Mouse (Mus musculus): ENCODE results near the gene Il17d. TPM values are rescaled to one million over a fixed set of nuclear protein-coding genes. Genes with fewer than 3 reads are reported as not detected.

The Il17d gene
- polyA plus RNA-seq (2014; fragmentation: Nextera tagmentation; extraction: Ambion mirVana), result 1.1 and 1.3 TPM in 2 replicates

- no peaks in the 10 kb centered on the region for H3K36me3 ChIP-seq (ENCODE audit: control insufficient read depth, insufficient read depth, low read length)
- peaks cover 24% of the 10 kb centered on the region for H3K27me3 ChIP-seq (ENCODE audit: control insufficient read depth, insufficient read depth, low read length)
- no peak within 1 kb of the TSS for H3K27ac ChIP-seq (ENCODE audit: low read depth, low read length)
- H3K4me3 ChIP-seq (ENCODE audit: low read depth, low read length), result peak within 1 kb of the TSS; percentile 78
- no peaks in the 10 kb centered on the region for H3K9me3 ChIP-seq (ENCODE audit: control insufficient read depth, low read length)
- 0 out of 2 replicates have a peak, but pooled peaks cover 3% of the 10 kb centered on the region for H3K4me1 ChIP-seq (replicated peaks; ENCODE audit: control insufficient read depth, insufficient read depth, low read length)
- peak within 1 kb of the TSS; percentile 68 for H3K9ac ChIP-seq (ENCODE audit: low read length)
- DNase-seq (ENCODE audit: low spot score) (peak; percentile 73), ATAC-seq (replicated peaks; ENCODE audit: low FRiP score) (peak; percentile 47)
- peak within 1 kb of the TSS; percentile 85 for H3K4me2 ChIP-seq (ENCODE audit: low read depth, low read length, severe bottlenecking)
- under 1% methylated on average over 53 of the region's 104 CpGs for WGBS
Observed at GRCm38 (mm10) chr14:57524671-57525387, at the start of gene Il17d. Gene Il17d, plus strand, starts transcription at chr14:57524777.

GRCm38 (mm10) chr14:57475057-57475456 is 49.5 kb upstream of the Il17d start:
- no peak overlapping the region for H3K27ac ChIP-seq (ENCODE audit: low read depth, low read length)
- 90% methylated on average over 2 of the region's 2 CpGs for WGBS
- no peak overlapping the region for H3K9ac ChIP-seq (ENCODE audit: low read length)
- no peaks in the 10 kb centered on the region for H3K36me3 ChIP-seq (ENCODE audit: control insufficient read depth, insufficient read depth, low read length)
- H3K4me3 ChIP-seq (ENCODE audit: low read depth, low read length), result no peak overlapping the region
- H3K27me3 ChIP-seq (ENCODE audit: control insufficient read depth, insufficient read depth, low read length), result no peaks in the 10 kb centered on the region
- no peaks in the 10 kb centered on the region for H3K9me3 ChIP-seq (ENCODE audit: control insufficient read depth, low read length)
- DNase-seq (ENCODE audit: low spot score) (no peak), ATAC-seq (replicated peaks; ENCODE audit: low FRiP score) (no peak)
- H3K4me2 ChIP-seq (ENCODE audit: low read depth, low read length, severe bottlenecking), result no peak overlapping the region
- no peaks in the 10 kb centered on the region for H3K4me1 ChIP-seq (replicated peaks; ENCODE audit: control insufficient read depth, insufficient read depth, low read length)

- H3K4me1 ChIP-seq (replicated peaks; ENCODE audit: control insufficient read depth, insufficient read depth, low read length), result no peaks in the 10 kb centered on the region
- 90% methylated on average over 2 of the region's 2 CpGs for WGBS
- no peak overlapping the region for H3K4me2 ChIP-seq (ENCODE audit: low read depth, low read length, severe bottlenecking)
- ATAC-seq (replicated peaks; ENCODE audit: low FRiP score) (no peak), DNase-seq (ENCODE audit: low spot score) (no peak)
- no peaks in the 10 kb centered on the region for H3K9me3 ChIP-seq (ENCODE audit: control insufficient read depth, low read length)
- no peak overlapping the region for H3K9ac ChIP-seq (ENCODE audit: low read length)
- no peaks in the 10 kb centered on the region for H3K36me3 ChIP-seq (ENCODE audit: control insufficient read depth, insufficient read depth, low read length)
- H3K27ac ChIP-seq (ENCODE audit: low read depth, low read length), result no peak overlapping the region
- no peaks in the 10 kb centered on the region for H3K27me3 ChIP-seq (ENCODE audit: control insufficient read depth, insufficient read depth, low read length)
- no peak overlapping the region for H3K4me3 ChIP-seq (ENCODE audit: low read depth, low read length)
Observed at GRCm38 (mm10) chr14:57482262-57482661, 42.3 kb upstream of the Il17d start.

GRCm38 (mm10) chr14:57484183-57484582 is 40.4 kb upstream of the Il17d start:
- WGBS, result 94% methylated on average over 6 of the region's 6 CpGs
- ATAC-seq (replicated peaks; ENCODE audit: low FRiP score), result no peak
- no peak for DNase-seq (ENCODE audit: low spot score)

GRCm38 (mm10) chr14:57489696-57490095 is 34.9 kb upstream of the Il17d start:
- WGBS, result 94% methylated on average over 3 of the region's 3 CpGs
- Histone ChIP-seq H3K27me3 (ENCODE audit: control insufficient read depth, insufficient read depth, low read length) (no peaks in the 10 kb centered on the region), H3K4me2 (ENCODE audit: low read depth, low read length, severe bottlenecking) (no peak overlapping the region)

More at GRCm38 (mm10) chr14:57484183-57484582, 40.4 kb upstream of the Il17d start:
- Histone ChIP-seq H3K4me1 (replicated peaks; ENCODE audit: control insufficient read depth, insufficient read depth, low read length) (no peaks in the 10 kb centered on the region), H3K27me3 (ENCODE audit: control insufficient read depth, insufficient read depth, low read length) (no peaks in the 10 kb centered on the region), H3K9me3 (ENCODE audit: control insufficient read depth, low read length) (no peaks in the 10 kb centered on the region), H3K4me3 (ENCODE audit: low read depth, low read length) (no peak overlapping the region), H3K4me2 (ENCODE audit: low read depth, low read length, severe bottlenecking) (no peak overlapping the region), H3K27ac (ENCODE audit: low read depth, low read length) (no peak overlapping the region), H3K9ac (ENCODE audit: low read length) (no peak overlapping the region), H3K36me3 (ENCODE audit: control insufficient read depth, insufficient read depth, low read length) (no peaks in the 10 kb centered on the region)

GRCm38 (mm10) chr14:57493840-57494239 is 30.7 kb upstream of the Il17d start:
- Histone ChIP-seq H3K9ac (ENCODE audit: low read length) (no peak overlapping the region), H3K4me1 (replicated peaks; ENCODE audit: control insufficient read depth, insufficient read depth, low read length) (no peaks in the 10 kb centered on the region), H3K36me3 (ENCODE audit: control insufficient read depth, insufficient read depth, low read length) (no peaks in the 10 kb centered on the region), H3K9me3 (ENCODE audit: control insufficient read depth, low read length) (no peaks in the 10 kb centered on the region), H3K4me3 (ENCODE audit: low read depth, low read length) (no peak overlapping the region), H3K4me2 (ENCODE audit: low read depth, low read length, severe bottlenecking) (no peak overlapping the region), H3K27ac (ENCODE audit: low read depth, low read length) (no peak overlapping the region), H3K27me3 (ENCODE audit: control insufficient read depth, insufficient read depth, low read length) (no peaks in the 10 kb centered on the region)
- WGBS, result 93% methylated on average over 2 of the region's 2 CpGs
- ATAC-seq (replicated peaks; ENCODE audit: low FRiP score) (no peak), DNase-seq (ENCODE audit: low spot score) (no peak)

More at GRCm38 (mm10) chr14:57489696-57490095, 34.9 kb upstream of the Il17d start:
- no peaks in the 10 kb centered on the region for H3K36me3 ChIP-seq (ENCODE audit: control insufficient read depth, insufficient read depth, low read length)
- DNase-seq (ENCODE audit: low spot score), result no peak
- H3K4me1 ChIP-seq (replicated peaks; ENCODE audit: control insufficient read depth, insufficient read depth, low read length), result no peaks in the 10 kb centered on the region
- no peaks in the 10 kb centered on the region for H3K9me3 ChIP-seq (ENCODE audit: control insufficient read depth, low read length)
- no peak overlapping the region for H3K27ac ChIP-seq (ENCODE audit: low read depth, low read length)
- no peak overlapping the region for H3K4me3 ChIP-seq (ENCODE audit: low read depth, low read length)
- no peak for ATAC-seq (replicated peaks; ENCODE audit: low FRiP score)
- no peak overlapping the region for H3K9ac ChIP-seq (ENCODE audit: low read length)

GRCm38 (mm10) chr14:57503729-57504128 is 20.8 kb upstream of the Il17d start:
- no peak overlapping the region for H3K9ac ChIP-seq (ENCODE audit: low read length)
- H3K27me3 ChIP-seq (ENCODE audit: control insufficient read depth, insufficient read depth, low read length), result no peaks in the 10 kb centered on the region
- ATAC-seq (replicated peaks; ENCODE audit: low FRiP score) (no peak), DNase-seq (ENCODE audit: low spot score) (no peak)
- no peaks in the 10 kb centered on the region for H3K36me3 ChIP-seq (ENCODE audit: control insufficient read depth, insufficient read depth, low read length)
- no peak overlapping the region for H3K4me2 ChIP-seq (ENCODE audit: low read depth, low read length, severe bottlenecking)
- no peak overlapping the region for H3K27ac ChIP-seq (ENCODE audit: low read depth, low read length)
- 97% methylated on average over 6 of the region's 6 CpGs for WGBS
- no peak overlapping the region for H3K4me3 ChIP-seq (ENCODE audit: low read depth, low read length)
- no peaks in the 10 kb centered on the region for H3K4me1 ChIP-seq (replicated peaks; ENCODE audit: control insufficient read depth, insufficient read depth, low read length)
- no peaks in the 10 kb centered on the region for H3K9me3 ChIP-seq (ENCODE audit: control insufficient read depth, low read length)

- no peak overlapping the region for H3K9ac ChIP-seq (ENCODE audit: low read length)
- 79% methylated on average over 6 of the region's 6 CpGs for WGBS
- H3K27me3 ChIP-seq (ENCODE audit: control insufficient read depth, insufficient read depth, low read length), result no peaks in the 10 kb centered on the region
- ATAC-seq (replicated peaks; ENCODE audit: low FRiP score) (no peak), DNase-seq (ENCODE audit: low spot score) (no peak)
- H3K4me3 ChIP-seq (ENCODE audit: low read depth, low read length), result no peak overlapping the region
- H3K36me3 ChIP-seq (ENCODE audit: control insufficient read depth, insufficient read depth, low read length), result no peaks in the 10 kb centered on the region
- no peak overlapping the region for H3K4me2 ChIP-seq (ENCODE audit: low read depth, low read length, severe bottlenecking)
- H3K4me1 ChIP-seq (replicated peaks; ENCODE audit: control insufficient read depth, insufficient read depth, low read length), result no peaks in the 10 kb centered on the region
- H3K9me3 ChIP-seq (ENCODE audit: control insufficient read depth, low read length), result no peaks in the 10 kb centered on the region
- H3K27ac ChIP-seq (ENCODE audit: low read depth, low read length), result no peak overlapping the region
Observed at GRCm38 (mm10) chr14:57509554-57509953, 15.0 kb upstream of the Il17d start.

Measured in forebrain, embryonic 11.5 days (tissue).